Mouse (Mus musculus) T-helper 2 cell (primary cell): Measurements from ENCODE around the gene Caprin2.
"Not testable (repeated sequence)": the region's sequence is repeated elsewhere in the genome, so short reads cannot be mapped to it uniquely, and the experiment has no call there.

Experiments
- in situ Hi-C: fragments of 300-600 bp; cut with MboI, MseI; formaldehyde crosslinking; loops from one replicate; pipeline ENCODE4 v1.15.1; 2025; ENCODE audit warnings: high pct_unique_total_duplicates

Gene Caprin2

DNA sequence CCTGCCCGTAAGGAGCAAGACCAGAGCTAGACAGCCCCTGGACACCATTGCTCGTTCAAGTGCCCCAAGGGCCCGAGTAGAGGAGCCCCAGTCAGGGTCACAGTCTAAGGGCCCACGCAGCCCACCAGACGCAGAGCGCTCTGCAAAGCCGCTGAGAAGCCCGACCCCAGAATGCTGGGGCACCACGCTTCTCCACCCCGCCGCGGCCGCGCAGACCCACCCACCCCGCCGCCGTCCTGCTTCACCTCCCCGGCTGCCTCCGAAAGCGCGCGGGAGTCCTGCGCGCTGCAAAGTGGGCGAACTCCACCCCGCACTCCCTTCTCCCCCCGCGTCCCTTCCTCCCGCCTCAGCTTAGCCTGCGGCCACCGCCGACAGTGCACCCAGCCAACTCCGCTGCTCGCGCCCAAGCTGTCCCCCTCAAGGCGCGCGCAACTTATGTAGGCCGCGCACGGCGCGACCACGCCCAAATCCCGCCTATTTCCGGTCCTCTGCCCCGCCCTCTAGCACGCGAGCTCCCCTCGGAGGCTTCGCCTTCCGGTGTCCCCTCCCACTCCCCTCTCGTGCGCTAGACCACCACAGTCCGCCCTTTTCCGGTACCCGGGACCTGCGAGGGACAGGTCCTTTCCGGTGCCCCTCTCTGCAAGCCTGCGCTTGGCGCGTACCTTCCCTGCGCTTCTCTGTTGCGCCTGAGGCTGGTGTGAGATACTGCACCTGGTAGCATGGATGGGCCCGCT lies at the start of gene Caprin2:
Caprin2 (minus strand) TSS at position 465 of the 734 bp plus-strand sequence.
- in situ Hi-C loops, result no loop called here

DNA sequence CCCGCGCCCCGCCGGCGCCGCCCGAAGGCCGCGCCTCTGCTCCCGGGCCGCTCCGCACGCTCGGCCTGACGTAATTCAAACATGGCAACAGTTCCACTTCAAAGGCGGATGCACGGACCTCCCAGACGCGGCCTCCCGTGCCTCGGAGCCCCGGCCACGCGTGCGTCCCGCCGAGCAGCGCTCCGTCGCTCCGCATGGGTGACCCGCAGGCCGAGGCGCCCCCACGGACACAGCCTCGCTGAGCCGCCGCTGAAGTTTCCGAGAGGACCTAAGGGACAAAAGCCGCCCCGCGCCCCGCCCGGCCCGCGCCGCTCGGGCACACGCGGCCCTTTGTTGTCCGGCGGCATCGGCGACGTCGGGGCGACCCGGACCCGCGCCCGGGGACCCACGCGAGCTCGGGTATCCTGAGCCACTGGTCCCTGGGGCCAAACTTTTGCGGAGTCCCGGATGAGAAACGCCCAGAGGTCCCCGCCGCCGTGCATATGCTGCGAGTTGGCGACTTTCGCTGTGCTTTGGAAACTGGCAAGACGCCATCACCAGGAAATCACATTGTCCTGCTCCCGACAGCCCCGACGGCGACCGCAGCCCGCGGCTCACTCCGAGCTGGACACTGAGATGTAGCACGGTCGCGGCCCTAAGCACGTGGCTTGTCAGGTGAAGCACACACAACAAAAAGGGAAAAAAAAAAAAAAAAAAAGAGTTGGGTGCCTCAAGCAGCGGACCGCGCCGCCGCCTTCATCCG lies 48.9 kb upstream of the Caprin2 start:
- in situ Hi-C loops, result no loop called here

DNA sequence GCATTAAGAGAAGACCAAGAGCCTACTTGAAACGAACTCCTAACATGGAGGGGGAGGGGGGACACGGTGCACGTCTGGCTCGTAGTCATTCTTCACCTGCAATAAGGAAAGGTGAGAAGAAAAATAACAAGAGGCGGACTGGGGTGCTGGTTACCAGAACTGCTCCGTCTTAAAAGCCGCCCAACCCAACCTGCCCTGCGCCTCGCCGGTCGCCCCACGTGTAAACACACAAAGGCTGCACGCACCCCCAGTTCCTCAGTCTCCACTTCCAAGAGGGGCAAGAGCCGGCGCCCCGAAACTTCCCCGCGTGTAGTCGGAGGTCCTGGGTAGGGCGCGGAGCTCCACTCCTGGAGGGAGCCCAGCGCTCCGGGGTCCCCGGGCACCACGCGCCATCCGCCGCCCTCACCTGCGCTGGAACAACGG lies 48.3 kb upstream of the Caprin2 start:
- in situ Hi-C loops, result no loop called here

DNA sequence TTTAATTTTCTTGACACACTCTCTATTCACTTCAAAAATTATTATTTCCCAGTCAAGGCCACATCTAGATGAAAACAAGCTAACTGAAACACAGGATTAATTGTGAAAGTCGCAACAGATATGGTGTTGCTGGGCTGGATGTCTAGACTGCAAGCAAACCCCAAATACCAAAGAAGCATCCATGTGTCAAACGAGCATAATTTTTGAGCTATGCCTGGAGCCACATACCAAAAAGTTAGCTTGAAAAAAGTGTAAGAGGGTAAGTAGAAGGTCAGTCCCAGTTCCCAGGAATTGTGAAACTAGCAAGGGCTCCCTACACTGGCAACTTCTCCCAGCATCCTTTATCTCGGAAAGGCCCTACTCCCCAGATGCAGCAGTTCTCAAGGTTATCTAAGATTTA lies 47.7 kb upstream of the Caprin2 start:
- in situ Hi-C loops, result no loop called here

DNA sequence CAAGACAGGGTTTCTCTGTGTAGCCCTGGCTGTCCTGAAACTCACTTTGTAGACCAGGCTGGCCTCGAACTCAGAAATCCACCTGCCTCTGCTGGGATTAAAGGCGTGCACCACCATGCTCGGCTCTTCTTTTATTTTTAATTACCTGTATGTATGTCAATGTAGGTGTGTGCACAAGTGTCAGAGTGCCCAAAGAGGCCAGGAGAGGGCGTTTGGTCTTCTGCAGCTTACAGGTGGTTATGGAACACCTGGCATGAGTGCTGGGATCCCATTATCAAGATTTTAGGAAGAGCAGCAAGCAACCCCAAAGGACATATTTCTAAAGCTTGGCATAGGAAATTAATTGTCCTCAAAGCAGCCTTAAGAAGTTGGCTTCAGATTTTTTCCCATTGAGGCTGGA lies 46.4 kb upstream of the Caprin2 start:
- in situ Hi-C loops, result no loop called here

DNA sequence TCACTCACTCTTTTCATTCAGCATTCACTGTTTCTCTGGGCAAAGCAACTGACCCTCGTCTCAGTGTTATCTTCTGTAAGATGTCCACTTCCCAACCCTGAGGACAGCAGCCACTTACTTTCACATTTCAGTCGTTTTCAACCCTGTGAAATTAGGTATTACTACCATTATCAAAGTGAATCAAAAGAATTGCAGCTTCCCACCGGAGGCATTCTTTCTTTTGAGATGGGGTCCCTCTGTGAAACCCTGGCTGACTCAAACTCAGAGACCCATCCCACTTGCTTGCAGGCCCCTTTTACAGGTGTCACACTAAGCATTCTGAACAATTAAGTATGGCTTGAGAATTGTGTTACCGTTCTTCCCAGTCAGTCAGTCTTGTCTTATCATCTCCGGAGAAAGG lies 45.8 kb upstream of the Caprin2 start:
- in situ Hi-C loops, result no loop called here

DNA sequence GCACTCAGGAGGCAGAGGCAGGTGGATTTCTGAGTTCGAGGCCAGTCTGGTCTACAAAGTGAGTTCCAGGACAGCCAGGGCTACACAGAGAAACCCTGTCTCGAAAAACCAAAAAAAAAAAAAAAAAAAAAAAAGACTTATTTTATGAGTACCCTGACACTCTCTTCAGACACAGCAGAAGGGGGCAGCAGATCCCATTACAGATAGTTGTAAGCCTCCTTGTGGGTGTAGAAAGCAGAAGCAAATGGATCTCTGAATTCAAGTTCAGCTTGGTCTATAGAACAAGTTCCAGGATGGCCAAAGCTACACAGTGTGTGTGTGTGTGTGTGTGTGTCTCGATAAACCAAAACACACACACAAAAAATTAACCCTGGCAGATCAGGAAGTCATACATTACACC lies 44.3 kb upstream of the Caprin2 start:
- in situ Hi-C loops, result not testable (repeated sequence)

DNA sequence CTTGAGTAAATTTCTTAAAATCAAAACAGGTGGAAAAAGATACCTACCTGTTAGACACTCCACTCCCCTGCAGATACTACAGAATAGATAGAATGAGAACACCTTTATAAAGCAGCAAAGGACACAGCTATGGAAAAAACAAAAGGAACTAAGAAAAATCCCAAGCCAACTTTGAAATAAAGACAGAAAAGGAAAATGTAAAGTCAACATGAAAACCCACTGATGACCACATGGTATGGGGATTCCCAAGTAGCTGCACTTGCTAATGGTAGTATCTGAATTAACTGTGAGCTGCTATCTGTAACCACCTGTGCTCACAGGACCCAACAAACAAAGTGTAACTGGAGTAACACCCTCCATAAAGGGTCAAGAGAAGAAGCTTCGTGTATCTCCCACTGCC lies 41.7 kb upstream of the Caprin2 start:
- in situ Hi-C loops, result no loop called here

DNA sequence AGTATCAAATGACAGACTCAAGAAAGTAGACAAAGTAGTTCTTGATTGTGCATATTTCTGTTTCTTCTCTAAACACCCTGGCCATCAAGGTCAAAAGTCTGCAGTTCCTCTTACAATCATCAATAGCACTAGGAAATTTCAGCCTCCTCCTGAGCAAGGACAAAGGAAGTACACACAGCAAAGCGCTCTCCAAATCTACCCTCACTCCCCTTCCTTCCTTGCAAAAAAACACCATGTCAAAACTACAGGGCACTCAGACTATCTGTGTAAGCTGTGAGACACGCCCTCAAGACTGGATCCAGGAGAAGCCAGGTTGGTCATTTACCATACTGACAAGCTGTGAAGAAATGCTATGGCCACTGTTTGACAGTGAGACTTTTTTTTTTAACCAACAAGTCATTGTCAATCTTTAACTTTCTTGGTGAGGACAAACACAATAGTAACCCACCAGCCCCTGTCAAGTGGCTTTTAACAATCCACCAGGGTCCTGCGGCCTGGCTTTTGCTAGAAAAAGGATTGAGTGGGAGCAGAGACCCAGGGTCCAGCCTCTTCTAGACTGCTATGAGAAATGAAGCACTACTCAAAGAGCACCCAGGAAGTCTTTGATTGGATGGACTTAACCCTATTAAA lies 39.0 kb upstream of the Caprin2 start:
- in situ Hi-C loops, result no loop called here

DNA sequence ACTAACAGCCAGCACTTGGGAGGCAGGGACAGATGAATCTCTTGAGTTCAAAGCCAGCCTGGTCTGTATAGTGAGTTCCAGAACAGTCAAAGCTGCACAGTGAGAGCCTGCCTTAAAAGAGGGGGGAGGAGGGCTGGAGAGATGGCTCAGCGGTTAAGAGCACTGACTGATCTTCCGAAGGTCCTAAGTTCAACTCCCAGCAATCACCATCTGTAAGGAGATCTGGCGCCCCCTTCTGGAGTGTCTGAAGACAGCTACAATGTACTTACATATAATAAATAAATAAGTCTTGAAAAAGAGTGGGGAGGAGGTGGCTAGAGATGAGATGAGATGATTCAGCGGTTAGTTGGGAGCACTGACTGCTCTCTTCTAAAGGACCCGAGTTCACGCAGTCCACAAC lies 35.2 kb upstream of the Caprin2 start:
- in situ Hi-C loops, result no loop called here

DNA sequence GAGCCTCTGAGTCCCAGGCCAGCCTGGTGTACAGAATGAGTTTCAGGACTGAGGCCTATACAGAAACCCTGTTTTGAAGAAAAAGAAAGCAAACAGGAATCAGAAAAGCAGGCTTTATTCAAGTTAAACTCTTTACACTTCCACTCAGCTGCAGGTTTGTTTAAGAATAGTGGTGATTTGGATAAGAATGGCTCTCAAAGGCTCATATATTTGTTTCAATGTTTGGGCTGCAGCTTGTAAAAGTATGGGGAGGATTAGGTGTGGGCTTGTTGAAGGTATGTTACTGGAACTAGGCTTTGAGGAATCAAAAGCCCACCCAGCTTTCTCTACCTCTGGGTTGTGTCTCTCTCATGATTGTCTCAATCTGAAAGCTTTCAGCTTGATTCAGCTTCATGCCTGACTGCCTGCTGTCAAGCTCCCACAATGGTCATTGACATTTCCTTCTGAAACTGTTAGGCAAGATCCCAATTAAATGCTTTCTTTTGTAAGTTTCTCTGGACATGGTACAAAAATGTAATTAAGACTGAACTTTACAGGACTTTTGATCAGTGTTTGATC lies 22.9 kb upstream of the Caprin2 start:
- in situ Hi-C loops, result loop anchor here (25.0 kb wide), 2 partner anchors 507 to 707 kb away; partner anchors contain the start of gene Ergic2

DNA sequence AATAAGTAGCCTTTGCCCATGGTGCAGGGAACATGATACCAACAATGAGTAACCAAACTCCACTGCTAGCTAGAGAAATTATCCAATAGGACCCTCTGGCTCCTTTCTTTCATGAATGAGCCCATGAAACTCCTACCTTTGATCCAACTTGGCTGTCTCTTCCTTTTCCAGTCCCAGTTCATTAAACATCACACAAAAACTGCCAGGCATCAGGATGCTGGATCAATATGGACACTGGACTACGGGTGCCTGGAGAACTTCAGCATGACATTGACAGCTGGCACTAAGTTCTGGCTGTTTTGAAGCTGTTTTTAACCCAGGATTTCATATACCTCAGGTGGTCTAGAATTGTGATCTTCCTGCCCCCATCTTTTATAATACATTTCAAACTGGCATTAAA lies 21.6 kb upstream of the Caprin2 start:
- in situ Hi-C loops, result loop anchor here (25.0 kb wide), 2 partner anchors 505 to 705 kb away; partner anchors contain the start of gene Ergic2

DNA sequence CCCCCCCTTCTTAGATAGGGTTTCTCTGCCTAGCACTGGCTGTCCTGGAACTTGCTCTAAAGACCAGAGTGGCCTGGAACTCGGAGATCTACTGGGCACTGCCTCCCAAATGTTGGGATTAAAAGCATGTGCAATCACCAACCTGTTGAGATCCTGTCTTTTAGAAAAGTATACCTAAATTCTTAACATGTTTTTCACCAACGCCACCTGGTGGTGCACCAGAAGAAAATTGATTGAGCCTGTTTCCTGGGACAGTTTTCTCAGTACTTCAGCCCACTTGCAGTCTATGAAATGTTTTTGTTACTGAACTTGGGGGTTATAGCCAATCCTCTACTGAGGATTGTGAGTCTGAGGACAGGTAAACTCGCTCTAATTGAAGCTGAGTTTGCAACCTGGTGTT lies 20.8 kb upstream of the Caprin2 start:
- in situ Hi-C loops, result loop anchor here (25.0 kb wide), 2 partner anchors 505 to 705 kb away; partner anchors contain the start of gene Ergic2

DNA sequence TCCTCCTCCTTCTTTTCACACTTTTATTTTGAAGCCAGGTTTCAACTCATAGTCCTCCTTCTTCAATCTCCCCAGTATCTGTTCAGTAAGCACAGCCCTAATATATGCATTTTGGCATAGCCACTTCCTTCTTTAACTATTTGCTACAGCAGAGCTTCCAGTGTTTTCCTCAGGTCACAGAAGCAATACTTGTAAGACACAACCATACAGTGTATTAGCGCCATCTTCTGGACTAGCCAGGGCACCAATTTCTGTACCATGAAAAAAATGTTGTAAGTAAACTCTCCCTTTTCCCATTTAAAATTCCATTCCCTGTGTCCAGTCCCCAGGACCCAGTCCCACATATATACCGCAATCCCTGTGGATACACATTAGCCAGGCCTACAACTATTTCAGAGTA lies 17.9 kb upstream of the Caprin2 start:
- in situ Hi-C loops, result loop anchor here (25.0 kb wide), 2 partner anchors 502 to 702 kb away; partner anchors contain the start of gene Ergic2

DNA sequence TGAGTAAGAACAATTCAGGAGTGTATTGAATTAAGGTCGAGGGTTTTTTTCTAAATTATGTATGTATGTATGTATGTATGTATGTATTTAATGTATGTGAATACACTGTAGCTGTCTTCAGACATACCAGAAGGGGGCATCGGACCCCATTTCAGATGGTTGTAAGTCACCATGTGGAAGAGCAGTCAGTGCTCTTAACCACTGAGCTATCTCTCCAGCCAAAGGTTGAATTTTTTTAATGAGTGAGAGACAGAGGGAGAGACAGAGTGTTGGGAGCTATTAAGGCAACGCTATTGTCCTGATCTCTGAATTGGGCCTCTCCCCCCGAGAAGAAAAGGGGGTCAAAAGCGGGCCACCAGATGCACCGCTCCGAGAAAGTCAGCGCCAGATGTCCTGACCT lies 15.9 kb upstream of the Caprin2 start:
- in situ Hi-C loops, result loop anchor here (25.0 kb wide), 2 partner anchors 500 to 700 kb away; partner anchors contain the start of gene Ergic2

DNA sequence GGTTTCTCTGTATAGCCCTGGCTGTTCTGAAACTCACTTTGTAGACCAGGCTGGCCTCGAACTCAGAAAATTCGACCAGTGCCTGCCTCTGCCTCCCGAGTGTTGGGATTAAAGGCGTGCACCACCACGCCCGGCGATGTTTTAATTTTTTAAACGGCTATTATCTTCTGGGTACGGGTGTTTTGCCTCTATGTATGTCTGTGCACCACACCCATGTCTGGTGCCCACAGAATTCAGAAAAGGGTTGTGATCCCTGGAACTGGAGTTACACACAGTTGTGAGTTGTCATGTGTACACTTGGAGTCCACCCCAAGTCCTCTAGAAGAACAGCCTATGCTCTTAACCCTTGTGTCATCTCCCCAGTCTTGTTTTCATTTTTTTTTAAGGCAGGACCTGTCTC lies 10.9 kb upstream of the Caprin2 start:
- in situ Hi-C loops, result loop anchor here (25.0 kb wide), 2 partner anchors 495 to 695 kb away; partner anchors contain the start of gene Ergic2

DNA sequence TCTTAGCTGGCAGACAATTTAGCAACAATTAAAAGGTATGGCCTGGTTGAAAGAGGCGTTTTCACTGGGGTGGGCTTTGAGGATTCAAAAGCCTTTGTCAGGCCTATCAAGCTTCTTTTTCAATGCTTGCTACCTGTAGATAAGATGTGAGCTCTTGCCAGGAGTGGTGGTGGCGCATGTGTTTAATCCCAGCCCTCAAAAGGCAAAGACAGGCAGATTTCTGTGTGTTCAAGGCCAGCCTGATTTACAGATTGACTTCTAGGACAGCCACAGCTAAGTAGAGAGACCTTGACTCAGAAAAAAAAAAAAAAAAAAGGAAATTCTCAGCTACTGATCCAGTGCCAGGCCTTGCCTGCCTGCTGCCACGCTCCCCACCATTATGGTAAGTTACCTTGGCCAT lies 6.7 kb upstream of the Caprin2 start:
- in situ Hi-C loops, result loop anchor here (25.0 kb wide), 2 partner anchors 490 to 690 kb away; partner anchors contain the start of gene Ergic2

DNA sequence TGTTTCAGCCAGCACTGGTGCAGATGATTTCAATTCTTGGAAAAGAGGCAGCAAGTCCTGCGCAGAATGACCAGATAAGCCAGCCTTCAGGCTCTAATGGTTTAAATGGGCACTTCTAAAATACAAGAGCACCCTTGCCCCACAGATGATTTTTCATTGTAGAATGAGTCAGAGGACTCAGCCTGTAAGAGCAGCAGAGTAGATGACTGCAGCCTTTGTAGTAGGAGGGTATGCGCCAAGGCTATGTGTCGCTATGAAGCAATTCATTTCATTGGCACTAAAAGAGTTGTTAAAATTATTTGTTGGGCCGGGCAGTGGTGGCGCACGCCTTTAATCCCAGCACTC lies 442 bp upstream of the Caprin2 start:
- in situ Hi-C loops, result no loop called here

DNA sequence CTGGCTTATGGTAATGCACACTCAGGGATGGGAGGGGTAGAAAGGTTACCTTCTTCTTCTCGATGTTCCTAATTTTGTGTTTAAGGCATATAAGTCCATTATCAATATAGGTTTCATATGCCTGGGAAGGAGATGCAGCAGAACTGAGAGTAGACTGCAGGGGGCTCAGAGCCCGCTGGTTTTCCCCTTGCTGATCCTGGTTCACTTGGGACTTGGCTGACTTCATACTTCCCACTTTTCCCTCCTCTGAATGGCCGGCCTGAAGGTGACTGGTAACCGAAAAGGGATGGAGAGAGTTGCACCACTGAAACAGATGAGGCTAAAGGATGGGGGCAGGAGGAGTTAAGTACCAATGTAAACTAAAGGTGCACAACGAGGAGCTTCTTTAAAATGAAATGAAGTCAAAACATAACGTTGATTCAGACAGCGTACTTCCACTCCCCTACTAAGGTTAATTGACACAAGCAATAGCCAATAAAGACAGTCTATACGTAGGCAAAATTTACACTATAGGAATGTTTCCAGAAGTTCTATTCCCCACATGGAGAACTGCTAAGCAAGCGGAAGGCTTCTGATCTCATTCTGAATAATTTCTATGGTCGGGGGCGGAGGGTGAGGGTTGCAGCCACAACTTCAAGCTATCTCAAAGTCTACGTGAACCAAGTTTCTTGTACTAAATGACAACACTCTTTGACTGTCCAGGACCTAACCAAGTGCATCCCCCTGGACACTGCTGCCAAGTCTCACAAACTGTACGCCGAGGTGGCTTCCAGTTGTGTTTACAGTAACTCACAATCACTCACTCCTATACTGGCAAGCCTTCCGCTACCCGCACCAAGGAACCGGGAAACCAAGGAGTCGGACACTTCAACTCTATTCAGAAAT lies 907 bp downstream of the Caprin2 start:
- in situ Hi-C loops, result no loop called here

DNA sequence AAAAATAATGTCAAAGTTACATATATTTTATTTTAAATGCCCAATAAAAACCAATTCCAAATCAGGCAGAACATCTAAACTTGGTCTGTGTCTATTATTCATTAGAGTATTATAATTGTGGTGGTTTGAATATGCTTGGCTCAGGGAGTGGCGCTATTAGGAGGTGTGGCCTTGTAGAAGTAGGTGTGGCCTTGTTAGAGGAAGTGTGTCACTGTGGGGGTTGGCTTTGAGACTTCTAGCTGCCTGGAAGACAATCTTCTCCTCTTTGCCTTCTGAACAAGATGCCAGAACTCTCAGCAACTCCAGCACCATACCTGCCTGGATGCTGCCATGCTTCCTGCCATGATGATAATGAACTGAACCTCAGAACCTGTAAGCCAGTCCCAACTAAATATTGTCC lies 22.1 kb downstream of the Caprin2 start:
- in situ Hi-C loops, result no loop called here

DNA sequence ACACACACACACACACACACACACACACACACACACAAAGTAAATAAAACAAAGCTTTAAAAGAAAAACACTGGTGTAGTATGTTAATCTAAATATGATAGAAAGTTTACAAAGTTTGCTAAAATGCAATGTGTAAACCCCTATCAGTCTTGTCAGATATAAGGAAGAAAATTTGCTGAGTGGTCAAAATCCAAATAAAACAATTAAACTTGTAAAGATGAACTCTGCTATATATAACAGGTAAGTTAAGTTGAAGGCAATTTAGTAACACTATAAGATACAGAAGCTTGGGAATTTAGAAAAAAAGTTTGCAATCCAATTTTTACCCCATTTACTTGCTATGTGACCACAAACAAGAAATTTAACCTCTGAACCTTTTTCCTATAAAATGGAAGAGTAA lies 50.4 kb downstream of the Caprin2 start:
- in situ Hi-C loops, result no loop called here
